Comparison of ENCODE assay signal across 21 mouse cellular contexts in the genomic region with DNA sequence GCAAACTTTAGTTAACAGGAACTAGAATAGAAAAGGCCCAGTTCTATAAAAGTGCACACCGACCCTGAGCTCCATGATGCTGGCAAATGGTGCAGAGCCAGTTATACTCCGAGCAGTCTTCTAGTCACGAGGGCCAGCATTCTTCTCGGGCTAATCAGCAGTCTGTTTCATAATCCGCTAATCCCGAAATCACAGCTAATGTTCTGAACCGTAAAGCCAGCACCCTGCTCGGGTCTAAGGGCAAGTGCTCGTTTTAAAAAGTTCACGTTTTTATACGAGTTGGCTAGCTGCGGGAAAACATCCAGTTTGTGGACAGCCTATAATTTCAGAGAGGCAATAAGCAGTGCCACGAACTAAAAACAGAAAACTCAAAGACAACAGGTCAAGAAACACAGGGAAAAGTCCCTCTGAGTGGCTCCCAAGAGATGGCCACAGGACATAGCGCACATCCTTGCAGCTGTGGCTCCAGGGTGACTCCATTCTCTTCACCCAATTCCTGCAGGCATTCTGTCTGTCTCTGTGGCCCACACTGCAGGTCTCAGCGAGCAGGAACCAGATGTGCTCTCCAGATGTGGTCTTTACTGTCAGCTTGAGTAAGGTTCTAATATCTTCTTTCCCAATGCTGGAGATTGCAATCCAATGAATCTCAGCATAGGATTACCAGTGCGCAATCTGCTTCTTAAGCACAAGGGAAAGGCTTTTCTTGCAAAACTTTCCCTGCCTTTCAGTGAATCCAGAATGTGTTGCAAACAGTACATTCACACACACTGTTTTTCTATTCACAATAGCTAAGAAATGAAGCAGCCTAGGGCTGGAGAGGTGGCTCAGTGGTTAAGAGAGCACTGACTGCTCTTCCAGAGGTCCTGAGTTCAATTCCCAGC. TPM values are rescaled to one million over a fixed set of nuclear protein-coding genes. Genes with fewer than 3 reads are reported as not detected.
DNase-seq lines count a peak whose midpoint lies in the region; TF ChIP-seq lines count a peak whose summit lies in the region.
"Had no signal": no experiment of that assay in that cellular context is flagged by ENCODE, and none has a peak within 500 bp of the region (broad histone marks: within the 10 kb centered on the region; RNA-seq: fewer than 3 reads in every experiment).

No protein-coding gene starts in this region.

- H3K36me3 ChIP-seq in heart, adult 2 months (ENCODE audit: control insufficient read depth, insufficient read depth, low read length): no peaks in the 10 kb centered on the region

- WGBS in heart, adult 2 months: 83% methylated on average over 16 of the region's 16 CpGs

- H3K4me3 ChIP-seq in heart, adult 2 months: no peak overlapping the region
- H3K4me3 ChIP-seq: forebrain, embryonic 10.5 days; hindbrain, embryonic 10.5 days; neural tube, embryonic 13.5 days had no signal

- intact Hi-C loops in heart, adult 2 months (cut with DNase I): no loop called here
- intact Hi-C loops in heart, postnatal 25 days (cut with DNase I): no loop called here

- DNase-seq in adrenal gland, adult 2 months: peak; percentile 10
- DNase-seq in adrenal gland, adult (ENCODE audit: inconsistent age in 2 of 2, low spot score in 1 of 2): no peak
- DNase-seq in heart, adult 2 months: peak in 1 of 2 experiments; percentile 18
- DNase-seq in heart, postnatal 25 days (ENCODE audit: low spot score): no peak
- peak; percentile 68 for DNase-seq in gonadal fat pad, adult 2 months (ENCODE audit: low read depth)
- DNase-seq in kidney, postnatal 4 days: peak; percentile 12 to 33
- no peak for DNase-seq in ovary, postnatal 36 days (ENCODE audit: low spot score)
- no peak for DNase-seq in urinary bladder, postnatal 4 days (ENCODE audit: low spot score in 2 of 2)
- DNase-seq: adrenal gland, postnatal 14 days; cerebellum, adult 9-11 months; layer of hippocampus, adult 9-11 months; lung, adult 18-20 months; lung, postnatal 14 days; midbrain, embryonic 14.5 days; right cerebral cortex, postnatal 4 days had no signal

- TF ChIP-seq CTCF in heart, adult 2 months (IDR thresholded peaks at IDR 0.05): no peak

- no peak for TF ChIP-seq POLR2A in heart, adult 2 months (IDR thresholded peaks at IDR 0.05; ENCODE audit: insufficient read depth, low read depth, low read length)

- H3K27ac ChIP-seq in heart, adult 2 months: peak overlapping the region; percentile 38
- H3K27ac ChIP-seq: forebrain, embryonic 10.5 days; hindbrain, embryonic 10.5 days; hindbrain, postnatal 0 days; kidney, postnatal 0 days; neural tube, embryonic 13.5 days; stomach, postnatal 0 days had no signal

- peaks cover 2% of the 10 kb centered on the region; the same call in 1 of the 2 replicates for H3K4me1 ChIP-seq in heart, adult 2 months (ENCODE audit: control insufficient read depth, insufficient read depth, low read length)
- H3K4me1 ChIP-seq: forebrain, embryonic 10.5 days; hindbrain, embryonic 10.5 days had no signal

- TF ChIP-seq EP300 in heart, adult 2 months (IDR thresholded peaks at IDR 0.05; ENCODE audit: insufficient read depth, low read depth, low read length): no peak

- no peak overlapping the region for H3K9ac ChIP-seq in heart, adult 2 months (ENCODE audit: low read depth, low read length)
- H3K9ac ChIP-seq: neural tube, embryonic 13.5 days had no signal

- no peaks in the 10 kb centered on the region for H3K27me3 ChIP-seq in heart, adult 2 months (ENCODE audit: control insufficient read depth, insufficient read depth, low read length)
- H3K27me3 ChIP-seq: neural tube, embryonic 13.5 days had no signal

- H3K79me2 ChIP-seq in heart, adult 2 months (replicated peaks; ENCODE audit: control insufficient read depth, insufficient read depth, low read length): peaks cover 7% of the 10 kb centered on the region

RNA-seq across cellular contexts. Expression of a gene that starts 47.5 kb away (rescaled TPM):
- total RNA-seq in adrenal gland, adult 2 months (2021): 10 to 100 TPM; 34.8 to 42.0 TPM
- polyA plus RNA-seq in adrenal gland, adult 2 months (2012; rRNA removed): 22.5 and 25.1 TPM in 2 replicates
- total RNA-seq in heart, adult 2 months (2021): 10 to 100 TPM; 29.0 to 29.3 TPM
- 11.6 and 13.9 TPM in 2 replicates for polyA plus RNA-seq in heart, adult 2 months (2012; rRNA removed)
- 10 to 100 TPM; 28.7 to 33.1 TPM for total RNA-seq in heart, postnatal 25 days (2021)
- 21.9 and 24.2 TPM in 2 replicates for polyA plus RNA-seq in gonadal fat pad, adult 2 months (2012; rRNA removed)

Comparison
In these comparisons a context has a peak if more than half of its experiments do, and no peak if none do; other contexts are left out.
1. DNase-seq: peak in adrenal gland, adult 2 months (single experiment), gonadal fat pad, adult 2 months (single experiment) and kidney, postnatal 4 days (2 of 2); none in adrenal gland, adult (0 of 2), heart, postnatal 25 days (single experiment), ovary, postnatal 36 days (single experiment) and urinary bladder, postnatal 4 days (0 of 2).